Mouse (Mus musculus) ES-Bruce4 (cell line): ENCODE data around the gene Zfp800.

Experiments used
- CTCF ChIP-seq: IDR thresholded peaks from one replicate; pipeline ENCODE4 v1.8.1; 2011; ENCODE audit warnings: low read depth, low read length
- EP300 ChIP-seq: IDR thresholded peaks from 2 replicates; pipeline ENCODE4 v1.6.1; 2011; ENCODE audit warnings: low read depth, low read length; ENCODE audit not compliant: insufficient read depth
- POLR2A ChIP-seq: IDR thresholded peaks from one replicate; pipeline ENCODE4 v1.8.1; 2011; ENCODE audit warnings: low read length; ENCODE audit not compliant: insufficient read depth

DNA sequence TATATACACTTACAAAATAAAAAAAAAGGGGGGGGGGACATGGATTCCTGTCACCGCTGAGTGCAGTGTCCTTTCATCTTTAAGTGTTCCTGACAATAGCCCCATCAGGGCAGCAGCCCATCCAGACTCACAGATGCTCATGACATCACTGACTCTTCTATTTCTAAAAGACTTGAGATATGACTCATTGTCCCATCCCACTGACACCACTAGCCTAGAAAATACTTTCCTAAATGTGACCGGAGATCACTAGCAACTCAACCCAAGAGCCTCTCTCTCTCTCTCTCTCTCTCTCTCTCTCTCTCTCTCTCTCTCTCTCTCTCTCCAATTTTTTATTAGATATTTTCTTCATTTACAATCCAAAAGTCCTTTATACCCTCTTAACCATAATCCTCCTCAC is 205.9 kb downstream of the Zfp800 start:
- TF ChIP-seq CTCF (no peak), POLR2A (no peak), EP300 (no peak)
